Mouse (Mus musculus) kidney, postnatal 36 days (tissue): ENCODE data around the gene Ano6.

Experiments used
- DNase-seq, 2 experiments: peaks; one replicate each; pipeline ENCODE4 v3.0.0; 2021 to 2022; ENCODE audit warnings: mixed read lengths in 2 of 2

The Ano6 gene

DNA sequence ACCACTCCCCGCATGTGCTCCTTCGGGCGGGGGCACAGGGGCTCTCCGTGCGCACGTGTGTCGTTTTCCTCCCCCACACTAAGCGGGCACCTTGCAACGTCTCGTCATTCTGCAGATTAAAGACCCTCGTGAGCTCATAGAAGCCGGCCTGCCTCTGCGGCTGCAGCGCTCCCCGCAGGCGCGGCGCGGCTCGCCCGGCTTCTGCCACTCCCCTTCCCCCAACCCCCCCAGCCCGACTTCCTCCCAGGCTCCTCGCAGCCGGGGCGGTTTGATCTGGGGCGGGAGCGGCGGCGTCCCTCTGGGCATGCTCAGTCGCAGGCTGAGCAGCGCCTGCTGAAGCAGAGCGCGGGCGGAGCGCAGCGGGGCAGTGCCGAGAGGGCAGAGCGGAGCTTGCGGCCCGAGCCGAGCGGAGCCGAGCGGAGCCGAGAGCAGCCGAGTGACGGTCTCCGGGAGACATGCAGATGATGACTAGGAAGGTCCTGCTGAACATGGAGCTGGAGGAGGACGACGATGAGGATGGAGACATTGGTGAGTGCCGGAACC, at the start of gene Ano6:
Gene Ano6 (plus strand): TSS at position 315 of the 543 bp plus-strand sequence.
- DNase-seq, result peak; percentile 95 to 97

DNA sequence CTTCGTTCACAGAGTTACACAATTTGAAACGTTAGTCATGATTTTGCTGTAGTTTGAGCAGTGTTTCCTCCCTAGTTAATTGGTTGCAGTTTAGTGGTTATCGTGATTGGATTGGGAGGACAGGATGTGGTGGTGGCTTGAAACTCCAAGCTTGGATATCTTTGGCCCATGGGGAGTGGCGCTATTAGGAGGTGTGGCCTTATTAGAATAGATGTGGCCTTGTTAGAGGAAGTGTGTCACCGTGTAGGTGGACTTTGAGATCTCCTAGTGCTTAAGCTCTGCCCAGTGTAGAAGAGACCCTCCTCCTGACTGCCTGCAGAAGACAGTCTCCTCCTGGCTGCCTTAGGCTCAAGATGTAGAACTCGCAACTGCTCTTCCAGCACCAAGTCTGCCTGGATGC, 47.7 kb upstream of the Ano6 start:
- no peak for DNase-seq

DNA sequence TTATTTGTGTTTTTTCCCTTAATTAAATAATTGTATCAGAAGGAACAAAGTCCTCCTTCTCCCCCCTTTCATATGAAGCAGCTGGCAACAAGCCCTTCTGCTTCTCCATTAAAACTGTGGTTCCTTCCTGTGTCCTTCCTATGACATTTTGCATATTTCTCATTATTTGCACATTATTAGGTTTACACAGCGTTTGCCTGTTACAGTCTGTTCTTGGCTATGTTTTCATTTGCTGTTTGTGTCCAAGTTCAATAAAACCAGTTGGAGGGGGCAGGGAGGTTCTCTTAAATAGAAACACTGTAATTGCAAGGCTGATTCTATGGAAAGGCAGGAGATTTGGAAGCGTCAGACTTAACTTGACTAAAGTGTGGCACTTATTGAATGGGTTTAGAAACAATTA, 46.8 kb upstream of the Ano6 start:
- DNase-seq, result peak in 1 of 2 experiments; percentile 37

DNA sequence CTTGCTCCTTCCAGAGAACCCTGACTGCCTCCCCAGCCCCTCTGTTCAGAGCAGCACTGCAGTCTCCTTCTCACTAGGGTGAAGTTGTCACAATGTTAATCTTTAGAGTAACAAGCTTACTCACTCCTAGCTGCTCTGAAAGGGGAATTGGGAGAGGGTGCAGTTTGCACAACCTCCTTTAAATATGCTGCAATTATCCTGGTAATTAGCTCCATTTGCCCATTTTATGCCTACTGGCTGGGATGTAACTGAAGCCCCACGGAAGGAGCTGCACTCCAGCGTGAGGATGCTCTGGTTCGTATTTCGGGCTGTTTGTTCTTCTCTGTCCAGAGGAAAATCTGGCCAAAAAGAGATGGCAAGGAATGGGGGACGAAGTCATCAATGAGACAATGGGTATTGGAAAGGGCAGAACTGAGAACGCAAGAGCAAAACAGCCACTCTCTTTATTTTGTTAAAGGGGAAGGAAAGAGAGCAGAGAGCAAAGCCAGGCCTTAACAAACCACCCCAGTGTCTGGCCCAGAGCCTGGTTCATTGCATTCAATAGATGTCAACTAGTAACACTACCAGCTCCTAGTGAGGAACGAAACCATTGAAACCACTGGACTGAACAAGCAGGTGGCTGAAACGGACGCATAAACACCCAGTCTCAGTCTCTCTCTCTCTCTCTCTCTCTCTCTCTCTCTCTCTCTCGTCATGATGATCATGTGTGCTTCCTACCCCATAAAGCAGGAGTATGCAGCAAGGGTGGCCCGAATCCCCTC, 45.1 kb upstream of the Ano6 start:
- no peak for DNase-seq

DNA sequence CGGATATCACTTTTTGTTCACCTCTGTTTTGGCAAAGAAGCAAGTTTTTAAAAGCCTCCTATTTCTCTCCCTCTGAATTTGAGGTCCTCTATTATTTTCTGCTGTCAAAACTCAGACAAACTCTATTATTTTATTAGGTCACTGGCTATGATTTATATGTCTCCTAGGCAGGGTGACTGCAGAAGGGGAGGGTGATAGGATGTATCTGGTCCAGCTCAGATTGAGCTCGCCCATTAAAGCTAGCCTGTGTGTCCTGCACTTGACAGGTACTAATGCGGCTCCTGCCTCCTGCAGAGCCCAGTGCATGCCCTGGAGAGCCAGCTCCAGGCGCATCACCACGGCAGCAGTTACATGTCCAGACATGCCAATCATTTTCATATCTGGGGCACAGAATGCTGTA, 44.1 kb upstream of the Ano6 start:
- DNase-seq, result no peak

DNA sequence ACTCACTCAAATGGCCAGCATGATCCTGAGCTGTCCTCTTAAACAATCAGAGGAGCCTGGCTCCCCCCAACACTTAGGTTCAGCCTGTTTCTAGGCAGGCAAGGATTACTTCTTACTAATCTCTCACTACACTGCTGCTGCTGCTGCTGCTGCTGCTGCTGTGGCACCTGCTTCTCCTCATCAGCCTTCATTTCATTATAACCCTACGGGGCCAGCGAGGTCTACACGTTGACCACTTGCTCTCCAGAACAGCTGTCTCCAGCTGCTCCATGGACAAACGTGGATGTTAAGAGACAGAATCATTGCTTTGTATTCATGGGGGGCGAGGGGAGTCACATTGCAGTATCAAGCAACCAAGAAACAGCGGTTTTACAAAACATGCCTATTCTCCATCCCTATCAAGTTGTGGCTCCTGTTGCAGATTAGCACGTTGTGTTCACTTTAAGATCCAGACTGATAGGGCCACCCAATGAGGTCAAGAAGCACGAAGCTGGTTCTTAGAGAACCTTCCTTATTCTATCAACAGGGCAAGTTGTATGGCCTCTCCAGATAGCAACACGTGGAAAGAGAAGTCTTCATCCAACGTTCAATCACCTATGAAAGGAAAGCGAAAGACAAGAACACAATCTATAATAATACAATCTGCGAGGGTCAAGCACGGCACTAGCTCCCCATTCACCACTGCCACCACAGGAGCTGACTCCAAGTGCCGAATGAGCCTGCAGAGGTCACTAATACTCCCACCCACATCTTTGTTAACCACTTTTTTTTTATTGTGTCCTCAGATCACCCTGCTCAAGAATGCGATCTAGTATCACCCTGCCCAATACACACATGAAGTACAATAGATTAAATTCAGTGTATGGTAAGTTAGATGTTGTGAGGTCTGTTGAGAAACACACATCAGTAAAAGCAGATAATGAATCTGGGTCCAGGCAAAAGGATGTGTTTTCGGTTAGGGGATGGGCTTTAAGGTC, 43.4 kb upstream of the Ano6 start:
- DNase-seq, result no peak

DNA sequence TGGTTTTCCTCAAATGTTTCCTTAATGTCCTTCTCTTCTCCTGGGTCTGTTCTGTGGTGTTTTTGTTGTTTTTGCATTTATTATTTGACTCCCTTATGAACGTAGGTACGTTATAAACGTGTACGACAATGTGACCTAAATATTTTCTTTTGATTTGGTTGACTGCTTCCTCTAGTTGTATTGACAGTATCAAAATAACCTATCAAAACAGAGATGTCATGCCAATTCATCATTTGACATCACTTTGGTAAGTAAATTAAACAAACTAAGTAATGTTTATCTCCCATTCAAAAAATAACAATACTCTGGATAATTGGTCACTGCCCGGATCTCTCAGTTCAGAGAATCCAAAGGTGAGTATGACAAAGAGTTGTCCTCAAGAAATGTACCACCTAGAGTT, 41.4 kb upstream of the Ano6 start:
- DNase-seq, result no peak

DNA sequence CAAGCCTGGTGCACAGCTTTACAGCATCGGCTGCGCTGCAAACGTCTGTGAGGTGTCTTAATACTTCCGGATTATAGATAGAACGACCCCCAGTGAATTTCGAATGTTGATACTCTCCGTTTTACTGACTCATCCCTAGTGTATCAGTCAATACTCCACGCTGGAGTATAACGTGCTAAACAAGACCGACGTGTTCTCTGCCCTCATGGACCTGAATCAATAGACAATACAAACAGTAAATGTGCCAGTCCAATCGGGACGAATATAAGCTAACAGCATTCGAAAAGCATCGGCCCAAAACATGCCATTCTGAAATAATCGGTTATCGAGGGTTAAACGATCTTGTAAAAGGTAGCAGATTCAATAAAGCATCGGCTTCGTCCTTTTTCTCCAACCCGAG, 40.6 kb upstream of the Ano6 start:
- no peak for DNase-seq

DNA sequence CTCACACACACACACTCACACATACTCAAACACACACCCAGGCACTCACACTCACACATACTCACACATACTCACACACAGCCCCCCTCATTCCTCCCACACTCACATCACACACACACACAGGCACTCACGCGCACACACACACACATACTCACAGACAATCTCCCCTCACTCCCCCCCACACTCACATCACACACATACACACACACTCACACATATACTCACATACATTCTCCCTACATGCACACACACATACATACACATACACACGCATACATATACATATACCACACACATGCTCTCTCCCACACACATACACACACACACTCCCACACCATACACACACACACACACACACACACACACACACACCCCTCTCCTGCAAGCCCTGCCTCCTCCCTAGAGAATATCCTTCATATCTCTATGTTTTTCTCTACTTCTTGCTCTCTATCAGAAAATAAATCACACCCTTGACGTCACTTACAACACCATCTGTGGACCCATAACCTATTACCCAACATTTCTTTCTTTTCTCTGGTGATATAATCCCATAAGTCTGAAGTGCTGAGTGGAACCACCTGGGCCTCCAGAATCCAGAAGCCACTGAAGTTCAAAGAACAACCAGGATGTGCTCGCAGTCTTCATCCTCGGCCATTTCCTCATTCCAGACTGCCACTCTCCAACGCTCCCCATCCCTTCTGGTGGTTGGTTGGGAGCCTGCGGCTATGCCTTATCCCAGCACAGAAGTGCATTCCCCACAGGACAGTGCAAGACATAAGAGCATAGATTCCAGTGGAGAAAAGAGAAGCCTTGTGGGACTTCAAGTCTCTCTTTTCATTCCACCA, 38.6 kb upstream of the Ano6 start:
- DNase-seq, result no peak

DNA sequence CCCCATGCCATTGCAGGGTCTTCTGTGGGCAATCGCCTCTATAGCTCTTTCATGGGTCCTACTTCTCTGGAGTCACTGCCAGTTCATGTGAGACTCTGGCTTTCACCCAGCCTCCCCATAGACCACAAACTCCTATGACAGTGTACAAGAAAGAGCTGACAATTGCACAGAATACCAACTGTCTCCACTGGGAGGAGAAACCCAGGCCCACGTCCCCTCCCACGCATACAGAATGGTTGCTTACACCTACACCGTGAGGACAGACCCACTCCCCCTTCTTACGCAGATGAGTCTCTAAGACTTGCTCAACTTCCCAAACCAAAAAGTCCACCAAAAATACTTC, 38.0 kb upstream of the Ano6 start:
- no peak for DNase-seq

DNA sequence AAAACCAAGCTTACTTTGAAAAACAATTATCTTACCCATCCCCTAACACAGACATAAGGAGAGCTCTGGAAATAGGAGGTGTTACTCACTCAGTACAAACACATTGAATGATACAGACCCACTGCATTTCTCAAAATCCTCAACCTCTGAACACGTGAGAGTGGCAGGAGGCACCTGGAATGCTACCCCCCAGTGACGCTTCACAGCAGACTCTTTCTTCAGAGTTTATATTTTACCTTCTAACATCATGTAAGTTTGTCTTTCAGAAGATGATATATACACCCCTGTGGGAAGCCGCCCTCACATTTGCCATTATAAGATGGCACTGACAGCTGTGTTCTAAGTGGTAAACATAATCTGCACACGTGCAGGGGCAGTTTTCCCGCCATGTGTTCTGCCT, 37.6 kb upstream of the Ano6 start:
- DNase-seq, result no peak

DNA sequence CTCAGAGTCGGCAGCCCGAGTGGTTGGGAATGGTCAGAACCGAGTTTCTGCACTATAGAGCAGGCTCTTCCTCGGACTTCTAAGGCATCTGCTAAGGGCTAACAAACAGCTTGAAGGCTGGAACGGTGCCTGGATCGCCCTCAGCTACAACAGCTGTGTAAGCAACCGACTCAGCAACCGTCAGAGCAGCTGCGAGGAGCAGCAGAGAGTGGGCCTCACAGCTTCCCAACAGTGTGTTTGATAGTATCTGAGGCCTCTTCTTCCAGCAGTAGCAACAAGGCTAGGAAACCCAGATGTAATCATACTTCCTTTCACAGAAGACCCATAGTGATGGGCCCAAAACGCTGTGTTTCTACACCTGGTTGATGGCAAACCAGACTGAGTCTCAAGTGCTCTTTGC, 33.5 kb upstream of the Ano6 start:
- peak; percentile 71 to 74 for DNase-seq

DNA sequence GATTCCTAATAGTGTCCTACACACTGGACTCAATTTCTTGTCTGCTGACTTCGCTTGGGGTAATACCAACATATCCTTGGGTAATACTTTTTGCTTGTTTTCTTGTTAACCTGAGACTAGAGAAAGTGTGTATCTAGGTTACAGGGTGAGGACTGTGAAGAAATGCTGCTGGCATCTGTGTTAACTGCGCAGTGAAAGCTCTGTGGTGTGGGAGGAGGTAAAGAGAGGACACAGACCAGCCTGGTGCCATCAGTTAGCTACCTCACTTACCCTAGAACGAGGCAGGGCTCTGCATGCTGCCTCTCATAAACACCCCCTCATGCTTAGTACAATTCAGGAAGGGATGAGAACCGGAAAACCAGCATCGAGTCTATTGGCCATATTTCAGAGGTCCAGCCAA, 32.6 kb upstream of the Ano6 start:
- no peak for DNase-seq

DNA sequence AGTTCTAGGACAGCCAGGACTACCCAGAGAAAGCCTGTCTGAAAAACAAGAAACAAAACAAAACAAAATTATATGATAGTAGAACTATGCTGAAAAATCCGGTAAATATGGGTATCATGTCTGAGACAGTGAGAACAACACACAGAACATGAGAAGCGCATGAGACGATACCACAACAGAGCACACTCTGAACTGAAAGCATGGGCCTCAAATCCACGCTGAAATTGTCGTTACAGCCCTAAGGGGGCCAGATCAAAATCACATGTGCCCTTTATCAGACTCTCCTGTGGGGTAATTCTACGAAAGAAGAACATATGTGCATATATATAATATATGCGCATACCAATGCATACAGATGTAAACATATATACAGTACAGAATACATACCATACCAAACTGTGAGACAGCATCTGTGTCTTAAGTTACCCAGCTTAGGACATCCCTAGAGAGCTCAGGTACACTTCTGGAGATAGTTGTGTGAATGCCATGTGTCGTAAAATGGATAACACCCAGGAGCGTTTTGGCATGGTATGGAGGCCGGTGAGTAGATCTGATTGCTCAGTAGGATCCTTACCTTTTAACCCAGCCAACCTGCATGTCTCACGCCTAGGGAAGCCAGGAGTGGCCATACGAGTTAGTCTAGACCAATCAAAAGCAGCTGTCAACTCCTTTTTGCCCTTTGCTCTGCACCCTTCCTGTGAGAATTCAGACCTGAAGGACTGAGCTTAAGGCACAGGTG, 31.8 kb upstream of the Ano6 start:
- no peak for DNase-seq

DNA sequence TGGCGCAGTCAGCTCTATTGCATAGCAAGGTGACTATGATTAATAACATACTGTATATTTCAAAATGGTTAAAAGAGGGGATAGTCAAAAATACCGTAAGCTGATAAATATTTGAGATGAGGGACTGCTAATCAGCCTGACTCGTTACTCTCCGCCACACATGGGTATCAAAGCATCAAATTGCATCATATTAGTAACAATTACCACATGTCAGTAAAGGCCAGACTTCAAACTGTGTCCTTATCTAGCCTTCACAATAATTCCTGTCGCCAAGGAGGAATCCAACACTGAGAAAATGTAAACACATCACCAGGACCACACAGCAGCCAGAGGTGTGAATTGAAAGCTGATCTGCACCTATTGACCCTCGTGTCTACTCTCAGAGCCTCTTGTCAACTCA, 30.8 kb upstream of the Ano6 start:
- no peak for DNase-seq

DNA sequence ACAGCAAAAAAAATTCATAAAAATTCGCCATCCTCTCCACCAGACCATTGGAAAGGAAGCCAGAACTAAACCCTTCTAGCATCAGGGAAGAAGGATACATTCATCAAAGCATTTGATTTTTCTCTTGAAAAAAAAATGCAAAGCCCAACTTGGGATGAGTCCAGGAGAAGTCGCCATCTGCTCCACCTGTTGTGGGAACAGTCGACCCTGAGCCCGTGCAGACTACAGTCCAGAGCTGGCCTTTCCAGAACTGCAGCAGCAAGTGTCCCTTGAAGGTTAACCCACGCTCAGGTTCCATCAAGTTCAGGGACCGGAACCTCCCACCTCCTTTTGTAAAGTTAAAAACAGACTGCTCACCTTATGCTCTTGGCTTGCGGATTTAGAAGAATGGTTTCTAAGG, 29.2 kb upstream of the Ano6 start:
- DNase-seq, result no peak

DNA sequence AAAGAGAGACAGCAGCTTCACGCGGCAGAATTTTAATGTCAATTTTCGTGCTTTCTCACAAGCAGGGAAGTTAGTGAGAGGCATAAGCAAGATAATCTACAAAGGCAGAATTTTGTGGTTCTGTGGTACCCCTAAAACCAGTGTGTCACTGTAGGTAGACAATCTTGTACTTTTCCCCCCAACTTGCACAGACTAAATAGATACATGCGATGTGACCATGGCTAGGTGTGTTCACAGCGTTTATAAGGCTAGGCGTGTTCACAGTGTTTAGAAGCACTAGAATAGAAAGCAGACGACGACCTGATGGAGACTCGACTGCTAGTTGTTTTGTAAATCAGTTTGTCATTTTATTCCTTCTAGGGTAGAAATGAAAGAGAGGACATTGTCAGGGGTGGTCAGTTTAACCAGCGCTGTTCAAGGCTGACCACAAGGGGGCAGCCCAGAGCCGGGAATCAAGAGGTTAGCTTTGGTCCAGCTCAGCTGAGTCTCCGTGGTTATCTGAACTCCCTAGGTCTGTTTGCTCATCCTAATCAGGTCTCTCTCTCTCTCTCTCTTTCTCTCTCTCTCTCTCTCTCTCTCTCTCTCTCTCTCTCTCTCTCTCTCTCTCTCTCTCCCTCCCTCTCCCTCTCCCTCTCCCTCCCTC, 27.9 kb upstream of the Ano6 start:
- peak; percentile 66 to 89 for DNase-seq

DNA sequence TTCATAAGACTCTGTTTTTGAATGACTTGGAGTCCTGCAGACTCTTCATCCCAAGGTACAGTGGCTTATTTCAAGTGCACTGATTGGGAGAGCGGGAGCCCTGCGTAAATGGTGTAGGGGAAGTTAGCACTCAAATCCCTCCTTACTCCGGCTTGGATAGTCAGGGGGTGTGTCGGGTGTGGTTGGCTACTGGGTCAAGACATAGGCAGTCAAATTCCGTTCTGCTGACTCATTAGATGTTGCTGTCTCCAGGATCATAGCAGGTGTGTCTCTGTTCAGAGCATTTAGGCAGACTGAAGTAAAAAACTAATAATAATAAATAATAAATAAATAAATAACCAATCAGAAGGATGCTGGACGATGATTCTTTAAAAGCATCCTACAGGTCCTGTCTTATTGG, 27.2 kb upstream of the Ano6 start:
- DNase-seq, result no peak

DNA sequence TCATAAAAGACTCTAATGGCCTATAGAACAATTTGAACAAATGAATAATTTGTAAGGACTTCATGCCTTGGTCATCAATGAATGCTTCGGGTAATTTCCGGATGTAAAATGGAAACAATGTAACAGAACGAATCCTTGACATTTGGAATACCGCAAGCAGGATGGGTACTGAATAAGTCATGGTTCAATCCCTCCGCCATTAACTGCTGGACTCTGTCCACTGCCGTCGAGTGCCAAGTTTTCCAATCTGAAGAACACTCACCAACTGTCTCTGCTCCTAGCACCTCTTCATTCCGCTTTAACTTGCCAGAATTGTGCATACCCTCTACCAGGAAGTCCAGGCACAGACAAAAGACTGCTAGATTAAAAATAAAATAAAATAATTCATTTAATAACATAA, 25.4 kb upstream of the Ano6 start:
- DNase-seq, result peak; percentile 38 to 72

DNA sequence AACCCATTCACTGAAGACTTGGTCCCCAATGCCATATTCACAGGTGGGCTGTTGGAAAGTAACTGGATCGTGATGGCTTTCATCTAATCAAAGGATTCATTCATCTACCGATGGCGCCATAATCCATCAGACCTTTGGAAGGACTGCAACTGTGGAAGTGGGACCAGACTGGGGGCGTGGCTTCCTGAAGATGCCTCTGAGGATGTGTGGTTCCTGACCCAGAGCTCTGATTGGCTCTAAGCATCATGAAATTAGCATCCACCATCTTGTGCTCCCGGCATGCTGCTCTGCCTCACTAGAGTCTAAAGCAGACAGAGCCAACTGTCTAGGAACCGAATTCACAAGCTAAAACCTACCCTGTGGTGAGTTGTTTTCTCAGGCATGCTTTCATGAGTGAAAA, 24.7 kb upstream of the Ano6 start:
- no peak for DNase-seq

DNA sequence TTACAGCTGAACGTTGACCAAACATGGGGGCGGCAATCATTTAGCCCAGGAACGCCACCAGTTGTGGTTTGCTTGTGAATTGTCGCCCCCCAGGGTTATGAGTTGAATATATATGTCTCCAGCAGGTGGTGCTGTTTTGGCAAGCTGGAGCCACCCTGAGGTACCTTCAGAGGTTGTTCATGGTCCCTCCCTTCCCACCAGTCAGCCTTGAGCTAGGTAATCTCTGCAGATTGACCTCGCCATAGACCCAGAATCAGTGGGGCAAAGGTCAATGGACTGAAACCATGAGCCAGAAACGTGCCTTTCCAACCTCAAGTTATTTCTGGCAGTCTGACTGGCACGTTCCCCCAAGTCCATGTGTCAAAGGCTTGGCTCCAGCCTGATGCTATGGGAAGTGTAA, 22.8 kb upstream of the Ano6 start:
- DNase-seq, result peak in 1 of 2 experiments; percentile 39

DNA sequence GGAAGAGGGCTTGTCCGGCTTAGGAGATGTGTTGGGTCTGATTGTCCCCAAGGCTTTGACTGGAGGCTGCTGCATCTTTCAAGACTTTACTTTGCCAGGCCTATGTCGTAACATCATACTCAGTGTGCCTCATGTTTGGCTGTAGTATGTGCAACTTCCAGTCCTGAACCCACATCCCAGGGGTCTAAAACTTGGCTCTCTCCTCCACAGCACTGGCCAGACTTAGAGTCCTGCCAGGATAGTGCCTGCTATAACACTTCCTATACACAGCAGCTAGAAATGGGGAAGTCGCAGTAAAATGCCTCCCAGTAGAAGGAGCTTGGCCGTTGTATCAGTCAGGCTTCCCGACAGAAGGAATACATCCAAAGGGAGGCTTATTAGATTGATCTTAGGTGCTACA, 21.9 kb upstream of the Ano6 start:
- DNase-seq, result no peak
